3 mouse cellular contexts compared by ENCODE assay signal in the genomic region with DNA sequence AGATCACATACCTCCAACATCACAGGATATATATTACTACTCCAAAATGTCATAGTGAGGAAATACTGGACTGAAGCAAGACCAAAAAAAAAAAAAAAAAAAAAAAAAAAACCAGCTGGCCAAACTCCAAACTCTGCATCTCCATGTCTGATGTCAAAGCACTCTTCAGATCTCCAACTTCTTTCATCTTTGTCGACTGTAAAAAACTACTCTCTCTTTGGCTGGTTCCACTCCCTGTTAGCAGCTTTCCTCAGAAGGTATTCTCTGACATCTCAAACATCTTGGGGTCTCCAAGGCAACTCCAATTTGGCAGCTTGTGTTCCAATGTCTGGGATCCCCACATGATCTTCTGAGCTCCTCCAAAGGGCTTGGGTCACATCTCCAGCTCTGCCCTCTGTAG. TPM values are rescaled to one million over a fixed set of nuclear protein-coding genes. Genes with fewer than 3 reads are reported as not detected.
"Had no signal": no experiment of that assay in that cellular context is flagged by ENCODE, and none has a peak within 500 bp of the region (broad histone marks: within the 10 kb centered on the region; RNA-seq: fewer than 3 reads in every experiment).

A gene (minus strand): TSS at position 101 of the 400 bp plus-strand sequence.

RNA-seq across cellular contexts. Expression of the gene that starts here (rescaled TPM):
- total RNA-seq: monocyte, adult 5-6 weeks; neutrophil, adult 5-6 weeks had no signal
- polyA plus RNA-seq: inflammation-experienced regulatory T-cells, adult 6 months had no signal
